Mouse (Mus musculus) bone marrow, adult 2 months (tissue): ENCODE measurements around the gene Cyfip2. TPM values are rescaled to one million over a fixed set of nuclear protein-coding genes. Genes with fewer than 3 reads are reported as not detected.
A peak's percentile ranks its signal among the peaks of the same experiment; 100 is the strongest.

Experiments used
- H3K27ac ChIP-seq: fragments of 200-500 bp; 2 replicates; pipeline ENCODE4 v1.5.1; 2012; ENCODE audit warnings: low read depth, mild to moderate bottlenecking, control low read depth, inconsistent platforms, low read length; ENCODE audit not compliant: control insufficient read depth, poor library complexity, insufficient read depth
- H3K4me1 ChIP-seq: fragments of 200-500 bp; 2 replicates; pipeline ENCODE4 v1.6.1; 2011; ENCODE audit warnings: low read length; ENCODE audit not compliant: control insufficient read depth, insufficient read depth
- H3K4me3 ChIP-seq: fragments of 200-500 bp; replicated peaks from 2 replicates; pipeline ENCODE3; 2011; ENCODE audit warnings: mild to moderate bottlenecking, low read depth, low read length, control low read depth; ENCODE audit not compliant: control insufficient read depth
- CTCF ChIP-seq: fragments of 200-500 bp; IDR thresholded peaks from 2 replicates; pipeline ENCODE4 v1.5.1; 2011; ENCODE audit warnings: low read length, control low read depth; ENCODE audit not compliant: control insufficient read depth, insufficient read depth
- POLR2A ChIP-seq: fragments of 200-500 bp; IDR thresholded peaks from 2 replicates; pipeline ENCODE4 v1.6.1; 2011; ENCODE audit warnings: low read depth, mild to moderate bottlenecking, control low read depth, low read length, borderline replicate concordance; ENCODE audit not compliant: control insufficient read depth
- WGBS: fragments of 180-500 bp; shearing (Covaris S2); methylation state at CpG from one replicate; pipeline ENCODE4 v1.1.7; 2018; 5-methylcytosine and 5-hydroxymethylcytosine counted together
- polyA plus RNA-seq: library from polyadenylated mRNA; stranded (reverse); fragments of >200 nt; gene quantifications from 2 replicates; pipeline ENCODE4 v1.2.4, GENCODE M21; 2011; ENCODE audit warnings: low replicate concordance; ENCODE audit not compliant: missing spikeins, insufficient read depth, insufficient read length

Gene Cyfip2
- polyA plus RNA-seq = 13.4 and 32.6 TPM in 2 replicates

- TF ChIP-seq POLR2A (no peak), CTCF (peak; percentile 5; the same call in 1 of the 2 replicates)
- WGBS = 7% methylated on average over 14 of the region's 14 CpGs
- H3K27ac ChIP-seq = peak within 1 kb of the TSS; percentile 94
- H3K4me1 ChIP-seq = peaks cover 3% of the 10 kb centered on the region
- H3K4me3 ChIP-seq = peak within 1 kb of the TSS; percentile 97
Observed at GRCm38 (mm10) chr11:46312523-46313035, at the start of gene Cyfip2. Gene Cyfip2, minus strand, starts transcription at chr11:46312859.

DNA sequence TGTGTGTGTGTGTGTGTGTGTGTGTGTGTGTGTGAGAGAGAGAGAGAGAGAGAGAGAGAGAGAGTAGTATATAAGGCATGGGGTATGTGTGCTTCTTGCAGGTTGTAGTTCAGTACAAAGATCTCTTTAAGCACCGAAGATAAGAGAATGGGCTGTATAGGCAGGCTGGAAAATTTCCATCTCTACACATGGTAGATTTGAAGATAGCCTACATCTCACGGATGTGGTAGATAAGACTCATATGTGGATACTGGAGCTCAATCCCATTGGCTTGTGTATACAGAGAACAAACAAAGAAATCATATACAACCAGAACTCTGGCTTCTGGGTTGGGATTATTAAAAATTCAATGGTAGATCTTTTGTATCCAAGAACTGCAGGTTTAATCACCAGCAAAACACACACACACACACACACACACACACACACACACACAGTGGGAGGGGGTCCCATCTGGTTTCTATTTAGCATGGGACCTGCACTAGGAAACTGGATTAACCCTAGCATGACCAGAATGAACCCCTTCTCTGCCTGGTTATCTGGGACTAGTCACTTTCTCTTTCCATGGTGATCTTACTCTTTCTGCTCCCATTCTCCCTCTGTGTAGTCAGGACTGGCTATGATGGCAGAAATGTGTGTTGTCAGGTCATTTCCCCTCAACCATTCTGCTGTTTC, 48.5 kb upstream of the Cyfip2 start:
- no peak overlapping the region for H3K4me3 ChIP-seq
- peaks cover 3% of the 10 kb centered on the region; the same call in 1 of the 2 replicates for H3K4me1 ChIP-seq
- H3K27ac ChIP-seq = no peak overlapping the region
- no peak for TF ChIP-seq POLR2A
- TF ChIP-seq CTCF = no peak
- 76% methylated on average over 2 of the region's 2 CpGs for WGBS

- Histone ChIP-seq H3K4me1 (peaks cover 3% of the 10 kb centered on the region; the same call in 1 of the 2 replicates), H3K27ac (no peak overlapping the region), H3K4me3 (no peak overlapping the region)
- TF ChIP-seq POLR2A = no peak
- no peak for TF ChIP-seq CTCF
- WGBS = 70% methylated on average over 1 of the region's 1 CpGs
Observed at GRCm38 (mm10) chr11:46358369-46358768, 45.7 kb upstream of the Cyfip2 start.

GRCm38 (mm10) chr11:46349681-46350410, 37.2 kb upstream of the Cyfip2 start:
- no peak overlapping the region for H3K27ac ChIP-seq
- H3K4me1 ChIP-seq = peaks cover 2% of the 10 kb centered on the region; the same call in 1 of the 2 replicates
- TF ChIP-seq POLR2A (no peak), CTCF (no peak)
- H3K4me3 ChIP-seq = no peak overlapping the region
- 82% methylated on average over 2 of the region's 2 CpGs for WGBS

GRCm38 (mm10) chr11:46348416-46348815, 35.8 kb upstream of the Cyfip2 start:
- TF ChIP-seq POLR2A (no peak), CTCF (no peak)

GRCm38 (mm10) chr11:46347756-46348155, 35.1 kb upstream of the Cyfip2 start:
- WGBS = 71% methylated on average over 5 of the region's 5 CpGs
- no peak overlapping the region for H3K27ac ChIP-seq

More at GRCm38 (mm10) chr11:46348416-46348815, 35.8 kb upstream of the Cyfip2 start:
- H3K4me3 ChIP-seq = no peak overlapping the region
- 61% methylated on average over 3 of the region's 3 CpGs for WGBS
- H3K27ac ChIP-seq = no peak overlapping the region
- H3K4me1 ChIP-seq = peaks cover 4% of the 10 kb centered on the region; the same call in 1 of the 2 replicates

GRCm38 (mm10) chr11:46343886-46344546, 31.4 kb upstream of the Cyfip2 start:
- no peak for TF ChIP-seq CTCF
- no peak for TF ChIP-seq POLR2A
- no peak overlapping the region for H3K27ac ChIP-seq
- 2% methylated on average over 5 of the region's 5 CpGs for WGBS
- H3K4me1 ChIP-seq = peaks cover 6% of the 10 kb centered on the region; the same call in 1 of the 2 replicates
- H3K4me3 ChIP-seq = no peak overlapping the region

More at GRCm38 (mm10) chr11:46347756-46348155, 35.1 kb upstream of the Cyfip2 start:
- no peak overlapping the region for H3K4me3 ChIP-seq
- no peak for TF ChIP-seq CTCF
- TF ChIP-seq POLR2A = no peak
- H3K4me1 ChIP-seq = peaks cover 6% of the 10 kb centered on the region; the same call in 1 of the 2 replicates
